Mouse (Mus musculus): Measurements from ENCODE around the gene Rps2.
"Not testable (repeated sequence)": the region's sequence is repeated elsewhere in the genome, so short reads cannot be mapped to it uniquely, and the experiment has no call there.

Gene Rps2

GRCm38 (mm10) chr17:24706982-24707800 is 10.7 kb upstream of the Rps2 start, which contains the start of gene Tbl3:
TSS of gene Tbl3 (minus strand) at chr17:24707660.
- DNase-seq: peak; percentile 93

GRCm38 (mm10) chr17:24707801-24708425 is 10.0 kb upstream of the Rps2 start:
- no peak for DNase-seq

- peak; percentile 53 for DNase-seq
These were observed 9.3 kb upstream of the Rps2 start for GRCm38 (mm10) chr17:24708646-24709045.

GRCm38 (mm10) chr17:24715556-24715955 is 2.4 kb upstream of the Rps2 start:
- DNase-seq: no peak

GRCm38 (mm10) chr17:24716166-24716682 is 1.7 kb upstream of the Rps2 start:
- no peak for DNase-seq

- not testable (repeated sequence) for DNase-seq
These were observed 1.0 kb downstream of the Rps2 start for GRCm38 (mm10) chr17:24718938-24719337.

- peak; percentile 97 for DNase-seq
These were observed 1.7 kb downstream of the Rps2 start for GRCm38 (mm10) chr17:24719494-24720222.

GRCm38 (mm10) chr17:24720616-24721015 is 2.7 kb downstream of the Rps2 start:
- DNase-seq: not testable (repeated sequence)

- DNase-seq: not testable (repeated sequence)
These were observed 3.6 kb downstream of the Rps2 start for GRCm38 (mm10) chr17:24721383-24721955.

GRCm38 (mm10) chr17:24722220-24722924 is 4.5 kb downstream of the Rps2 start:
- DNase-seq: no peak

- DNase-seq: no peak
These were observed 5.4 kb downstream of the Rps2 start for GRCm38 (mm10) chr17:24723122-24723880.

GRCm38 (mm10) chr17:24723881-24724180 is 5.9 kb downstream of the Rps2 start:
- DNase-seq: no peak

GRCm38 (mm10) chr17:24724184-24724583 is 6.3 kb downstream of the Rps2 start, which contains the start of gene Ndufb10:
TSS of gene Ndufb10 (minus strand) at chr17:24724478.
- DNase-seq: peak; percentile 97

- no peak for DNase-seq
These were observed 7.9 kb downstream of the Rps2 start for GRCm38 (mm10) chr17:24725637-24726390.

- no peak for DNase-seq
These were observed 9.7 kb downstream of the Rps2 start, which contains the start of gene Rpl3l for GRCm38 (mm10) chr17:24727618-24728017. TSS of gene Rpl3l (plus strand) at chr17:24727820.

- no peak for DNase-seq
These were observed 10.3 kb downstream of the Rps2 start for GRCm38 (mm10) chr17:24728184-24728583.

GRCm38 (mm10) chr17:24729067-24729466 is 11.2 kb downstream of the Rps2 start:
- no peak for DNase-seq

GRCm38 (mm10) chr17:24730787-24731186 is 12.9 kb downstream of the Rps2 start:
- no peak for DNase-seq

GRCm38 (mm10) chr17:24732233-24732935 is 14.5 kb downstream of the Rps2 start:
- no peak for DNase-seq

- DNase-seq: no peak
These were observed 15.6 kb downstream of the Rps2 start for GRCm38 (mm10) chr17:24733434-24734050.
